Mouse (Mus musculus) intestine, embryonic 16.5 days (tissue): Measurements from ENCODE around the gene Tspear. TPM values are rescaled to one million over a fixed set of nuclear protein-coding genes. Genes with fewer than 3 reads are reported as not detected.
"Not testable (repeated sequence)": the region's sequence is repeated elsewhere in the genome, so short reads cannot be mapped to it uniquely, and the experiment has no call there.

Experiments
- ATAC-seq: fragments of 200-750 bp; cut with Nextera tagmentation; 2 replicates; pipeline ENCODE4 v1.8.0; 2017; ENCODE audit warnings: moderate TSS enrichment, moderate library complexity
- H3K27ac ChIP-seq: fragments of 300-500 bp; sonication (generic); 2 replicates; pipeline ENCODE4 v1.5.1; 2014; ENCODE audit warnings: mild to moderate bottlenecking, low read length
- H3K27me3 ChIP-seq: fragments of 300-500 bp; sonication (generic); replicated peaks from 2 replicates; pipeline ENCODE4 v1.6.1; 2014; ENCODE audit warnings: low read length, control low read depth, mixed read lengths; ENCODE audit not compliant: control insufficient read depth, insufficient read depth
- H3K36me3 ChIP-seq: fragments of 300-500 bp; sonication (generic); 2 replicates; pipeline ENCODE4 v1.6.1; 2014; ENCODE audit warnings: low read length, control low read depth; ENCODE audit not compliant: control insufficient read depth, insufficient read depth
- H3K4me1 ChIP-seq: fragments of 300-500 bp; sonication (generic); 2 replicates; pipeline ENCODE4 v1.6.1; 2014; ENCODE audit warnings: low read length, control low read depth, mixed read lengths; ENCODE audit not compliant: control insufficient read depth, insufficient read depth
- H3K4me2 ChIP-seq: fragments of 300-500 bp; sonication (generic); 2 replicates; pipeline ENCODE4 v1.6.1; 2014; ENCODE audit warnings: low read depth, low read length, control low read depth
- H3K4me3 ChIP-seq: fragments of 300-500 bp; sonication (generic); 2 replicates; pipeline ENCODE4 v1.5.1; 2014; ENCODE audit warnings: mild to moderate bottlenecking, low read length
- H3K9ac ChIP-seq: fragments of 300-500 bp; sonication (generic); 2 replicates; pipeline ENCODE4 v1.6.1; 2014; ENCODE audit warnings: low read depth, low read length
- H3K9me3 ChIP-seq: fragments of 300-500 bp; sonication (generic); 2 replicates; pipeline ENCODE4 v1.6.1; 2016; ENCODE audit warnings: low read length, control low read depth; ENCODE audit not compliant: control insufficient read depth
- WGBS: fragments of 180-500 bp; shearing (Covaris S2); extraction: QIAGEN DNeasy Blood & Tissue Kit; methylation state at CpG from one replicate; pipeline ENCODE4 v1.1.7; 2014; 5-methylcytosine and 5-hydroxymethylcytosine counted together
- polyA plus RNA-seq: library from polyadenylated mRNA; unstranded; fragments of >200 nt; fragmentation: Nextera tagmentation; extraction: Ambion mirVana; gene quantifications from 2 replicates; pipeline ENCODE4 v1.2.1, GENCODE M21; 2015

The Tspear gene
- polyA plus RNA-seq, 1 experiment from 2014 or later: 0.51 TPM

DNA sequence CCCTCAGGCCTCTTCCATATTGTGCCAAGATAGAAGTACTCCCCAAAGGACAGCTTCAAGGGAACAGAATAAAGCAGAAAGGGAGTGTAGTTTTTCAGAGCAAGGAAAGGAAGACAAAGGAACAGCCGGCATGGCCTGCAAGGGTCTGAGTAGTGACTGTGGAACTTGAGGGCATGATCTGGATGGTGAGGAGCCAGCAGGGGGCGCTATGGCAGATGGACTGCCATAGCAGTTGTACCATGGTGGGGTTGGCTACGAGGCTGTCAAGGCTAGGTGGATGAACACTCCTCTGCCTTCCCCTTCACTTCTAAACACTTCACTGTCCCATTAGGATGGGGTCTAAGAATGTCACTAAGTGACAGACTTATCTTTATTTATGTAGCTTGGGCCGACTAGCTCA is 42.9 kb downstream of the Tspear start:
- no peak for ATAC-seq
- H3K4me1 ChIP-seq: no peaks in the 10 kb centered on the region
- no peak overlapping the region for H3K4me3 ChIP-seq
- no peaks in the 10 kb centered on the region for H3K27me3 ChIP-seq
- H3K27ac ChIP-seq: no peak overlapping the region
- H3K9me3 ChIP-seq: no peaks in the 10 kb centered on the region
- H3K9ac ChIP-seq: no peak overlapping the region
- 49% methylated on average over 4 of the region's 4 CpGs for WGBS
- H3K36me3 ChIP-seq: no peaks in the 10 kb centered on the region
- no peak overlapping the region for H3K4me2 ChIP-seq

GRCm38 (mm10) chr10:77735928-77736327 is 49.6 kb downstream of the Tspear start:
- WGBS: 91% methylated on average over 1 of the region's 1 CpGs

DNA sequence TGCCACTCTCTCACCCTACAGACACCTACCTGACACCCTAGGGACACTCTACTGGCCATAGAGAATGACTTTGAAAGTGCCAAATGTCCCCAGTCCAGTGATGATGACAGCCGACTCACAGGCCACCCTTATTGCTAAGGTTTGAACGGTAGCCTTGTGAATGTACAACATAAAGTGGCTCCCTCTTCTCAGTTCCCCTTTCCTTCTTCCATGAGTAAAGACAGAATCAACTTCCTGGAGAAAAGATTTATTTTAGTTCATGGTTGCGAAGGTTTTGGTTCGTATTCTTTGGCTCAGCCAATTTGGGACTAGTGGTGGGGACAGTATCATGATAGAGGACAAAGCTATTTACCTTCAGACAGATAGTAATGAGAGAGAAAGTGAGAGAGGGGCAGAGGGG is 52.6 kb downstream of the Tspear start:
- WGBS: 81% methylated on average over 4 of the region's 4 CpGs
- H3K27ac ChIP-seq: no peak overlapping the region
- H3K4me1 ChIP-seq: no peaks in the 10 kb centered on the region
- no peak overlapping the region for H3K4me2 ChIP-seq
- H3K36me3 ChIP-seq: no peaks in the 10 kb centered on the region
- H3K9me3 ChIP-seq: peaks cover 3% of the 10 kb centered on the region; the same call in 1 of the 2 replicates
- no peak overlapping the region for H3K4me3 ChIP-seq
- ATAC-seq: no peak
- no peaks in the 10 kb centered on the region for H3K27me3 ChIP-seq
- H3K9ac ChIP-seq: no peak overlapping the region

More at GRCm38 (mm10) chr10:77735928-77736327, 49.6 kb downstream of the Tspear start:
- peaks cover 3% of the 10 kb centered on the region; the same call in 1 of the 2 replicates for H3K9me3 ChIP-seq
- no peak for ATAC-seq
- H3K4me3 ChIP-seq: no peak overlapping the region
- H3K27ac ChIP-seq: no peak overlapping the region
- H3K9ac ChIP-seq: no peak overlapping the region
- H3K4me2 ChIP-seq: no peak overlapping the region
- H3K36me3 ChIP-seq: no peaks in the 10 kb centered on the region
- no peaks in the 10 kb centered on the region for H3K27me3 ChIP-seq
- H3K4me1 ChIP-seq: no peaks in the 10 kb centered on the region

DNA sequence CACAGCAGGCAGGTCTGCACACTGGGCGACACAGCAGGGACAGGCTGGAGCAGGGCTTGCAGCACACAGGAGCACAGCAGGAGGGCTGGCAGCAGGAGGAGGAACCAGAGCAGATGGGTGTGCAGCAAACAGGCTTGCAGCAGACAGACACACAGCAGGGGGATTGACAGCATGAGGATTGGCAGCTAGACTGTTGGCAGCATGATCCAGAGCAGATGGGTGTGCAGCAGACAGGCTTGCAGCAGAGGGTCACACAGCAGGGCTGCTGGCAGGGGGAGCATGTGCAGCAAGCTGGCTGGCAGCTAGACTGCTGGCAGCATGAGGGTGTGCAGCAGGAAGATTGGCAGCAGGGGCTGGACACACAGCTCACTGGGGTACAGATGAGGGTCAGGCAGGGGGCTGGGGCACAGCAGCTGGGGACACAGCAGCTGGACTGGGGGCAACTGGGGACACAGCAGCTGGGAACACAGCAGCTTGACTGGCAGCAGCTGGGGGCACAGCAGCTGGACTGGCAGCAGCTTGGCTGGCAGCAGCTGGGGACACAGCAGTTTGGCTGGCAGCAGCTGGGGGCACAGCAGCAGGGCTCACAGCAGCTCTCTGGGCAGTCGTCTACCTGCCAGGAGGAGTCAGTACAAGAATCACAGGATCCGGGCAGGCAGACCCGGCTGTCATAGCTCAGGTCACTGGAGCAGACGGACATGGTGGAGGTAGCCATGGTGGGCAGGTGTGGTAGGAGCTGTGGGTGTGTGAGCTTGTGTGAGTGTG is 55.7 kb downstream of the Tspear start, which contains the start of gene Gm18596:
TSS of gene Gm18596 (minus strand) at position 715 of the 765 bp plus-strand sequence.
- H3K4me2 ChIP-seq, H3K9me3 ChIP-seq, ATAC-seq, H3K27me3 ChIP-seq, H3K4me1 ChIP-seq, H3K27ac ChIP-seq, H3K9ac ChIP-seq, H3K36me3 ChIP-seq, H3K4me3 ChIP-seq: not testable (repeated sequence)
- 60% methylated on average over 4 of the region's 5 CpGs for WGBS

DNA sequence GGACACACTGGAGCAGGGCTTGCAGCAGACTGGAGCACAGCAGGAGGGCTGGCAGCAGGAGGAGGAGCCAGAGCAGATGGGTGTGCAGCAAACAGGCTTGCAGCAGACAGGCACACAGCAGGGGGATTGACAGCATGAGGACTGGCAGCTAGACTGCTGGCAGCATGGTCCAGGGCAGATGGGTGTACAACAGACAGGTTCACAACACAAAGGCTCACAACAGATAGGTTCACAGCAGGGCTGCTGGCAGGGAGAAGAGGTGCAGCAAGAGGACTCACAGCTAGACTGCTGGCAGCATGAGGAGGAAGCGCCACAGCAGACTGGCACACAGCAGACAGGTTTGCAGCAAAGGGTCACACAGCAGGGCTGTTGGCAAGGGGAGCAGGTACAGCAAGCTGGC is 64.3 kb downstream of the Tspear start:
- 62% methylated on average over 1 of the region's 1 CpGs for WGBS

GRCm38 (mm10) chr10:77751254-77751653 is 64.9 kb downstream of the Tspear start, which contains the start of gene Gm9736:
Gm9736 (minus strand) TSS chr10:77751354.
- ATAC-seq, H3K36me3 ChIP-seq, H3K4me3 ChIP-seq, H3K4me2 ChIP-seq, H3K27ac ChIP-seq, H3K4me1 ChIP-seq, H3K9me3 ChIP-seq, H3K27me3 ChIP-seq, H3K9ac ChIP-seq: not testable (repeated sequence)
- 75% methylated on average over 1 of the region's 1 CpGs for WGBS

More for the DNA sequence above, 64.3 kb downstream of the Tspear start:
- H3K9ac ChIP-seq, H3K27me3 ChIP-seq, ATAC-seq, H3K9me3 ChIP-seq, H3K36me3 ChIP-seq, H3K4me1 ChIP-seq, H3K4me3 ChIP-seq, H3K27ac ChIP-seq, H3K4me2 ChIP-seq: not testable (repeated sequence)

- not testable (repeated sequence) for H3K4me1 ChIP-seq, H3K27ac ChIP-seq, H3K9ac ChIP-seq, H3K4me2 ChIP-seq, H3K4me3 ChIP-seq, H3K9me3 ChIP-seq, ATAC-seq, H3K36me3 ChIP-seq, H3K27me3 ChIP-seq
- 56% methylated on average over 3 of the region's 3 CpGs for WGBS
Measured at GRCm38 (mm10) chr10:77752312-77752711, 65.9 kb downstream of the Tspear start.

DNA sequence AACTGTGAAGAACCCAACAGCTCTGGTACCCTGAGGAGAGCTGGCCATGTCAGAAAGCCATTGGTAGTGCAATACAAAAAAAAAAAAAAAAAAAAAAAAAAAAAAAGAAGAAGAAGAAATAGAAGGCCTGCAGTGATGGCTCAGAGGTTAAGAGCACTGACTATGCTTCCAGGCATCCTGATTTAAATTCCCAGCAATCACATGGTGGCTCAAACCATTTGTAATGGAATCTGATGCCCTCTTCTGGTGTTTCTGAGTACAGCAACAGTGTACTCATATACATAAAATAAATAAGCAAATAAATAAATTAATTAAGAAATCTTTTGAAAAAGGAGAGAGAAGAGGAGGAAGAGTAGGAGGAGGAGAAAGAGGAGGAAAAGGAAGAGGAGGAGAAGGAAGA is 67.1 kb downstream of the Tspear start:
- H3K27me3 ChIP-seq: no peaks in the 10 kb centered on the region
- H3K4me3 ChIP-seq: no peak overlapping the region
- no peaks in the 10 kb centered on the region for H3K36me3 ChIP-seq
- H3K4me2 ChIP-seq: no peak overlapping the region
- no peak overlapping the region for H3K9ac ChIP-seq
- H3K4me1 ChIP-seq: no peaks in the 10 kb centered on the region
- H3K9me3 ChIP-seq: no peaks in the 10 kb centered on the region
- no peak for ATAC-seq
- H3K27ac ChIP-seq: no peak overlapping the region

DNA sequence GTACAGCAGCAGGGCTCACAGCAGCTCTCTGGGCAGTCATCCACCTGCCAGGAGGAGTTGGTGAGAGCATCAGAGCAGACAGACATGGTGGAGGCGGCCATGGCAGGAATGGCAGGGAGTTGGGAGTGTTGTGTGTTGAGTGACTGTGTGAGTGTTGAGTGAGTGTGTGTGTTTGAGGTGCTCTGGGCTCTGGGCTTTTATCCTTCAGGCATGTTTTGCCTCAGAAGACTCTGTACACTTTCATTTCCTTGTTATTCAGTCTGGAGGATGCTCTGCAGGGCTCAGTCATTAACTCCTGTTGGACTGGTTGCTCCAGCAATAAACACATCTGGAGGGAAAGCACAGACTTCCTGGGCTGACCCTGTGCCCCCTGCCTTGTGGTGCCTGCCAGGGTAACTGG is 73.2 kb downstream of the Tspear start, which contains the start of gene Gm3233:
TSS of gene Gm3233 (minus strand) at position 101 of the 400 bp plus-strand sequence.
- H3K4me1 ChIP-seq, H3K27me3 ChIP-seq, H3K4me3 ChIP-seq, H3K27ac ChIP-seq, H3K9me3 ChIP-seq, H3K36me3 ChIP-seq, H3K9ac ChIP-seq, ATAC-seq, H3K4me2 ChIP-seq: not testable (repeated sequence)
- no CpG with 5 or more reads among the region's 1 CpGs for WGBS
